Mouse (Mus musculus) spleen, postnatal 36 days (tissue): ENCODE data around the gene Ermap.

Experiments used
- DNase-seq, 2 experiments: peaks; one replicate each; pipeline ENCODE4 v3.0.0; 2022; ENCODE audit warnings: low spot score in 2 of 2, mixed read lengths in 1 of 2

Ermap gene

DNA sequence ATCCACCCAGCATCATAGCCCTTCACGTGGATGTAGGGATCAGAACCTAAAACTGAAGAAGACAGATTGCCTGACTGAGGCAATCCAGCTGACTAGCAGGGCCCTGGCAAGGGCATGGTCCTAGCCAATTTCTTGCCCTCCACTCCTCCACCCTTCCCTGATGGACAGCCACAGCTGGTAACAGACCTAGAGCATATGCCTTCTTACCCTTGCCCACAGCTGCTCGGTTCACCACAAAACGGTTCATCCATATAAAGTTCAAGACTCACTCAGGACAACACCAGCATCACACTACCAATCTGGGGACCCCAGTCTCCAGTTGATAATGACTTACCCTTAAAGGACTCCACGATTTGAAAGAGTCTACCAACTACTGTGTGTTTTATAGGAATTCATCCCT lies 4.0 kb downstream of the Ermap start:
- no peak for DNase-seq

DNA sequence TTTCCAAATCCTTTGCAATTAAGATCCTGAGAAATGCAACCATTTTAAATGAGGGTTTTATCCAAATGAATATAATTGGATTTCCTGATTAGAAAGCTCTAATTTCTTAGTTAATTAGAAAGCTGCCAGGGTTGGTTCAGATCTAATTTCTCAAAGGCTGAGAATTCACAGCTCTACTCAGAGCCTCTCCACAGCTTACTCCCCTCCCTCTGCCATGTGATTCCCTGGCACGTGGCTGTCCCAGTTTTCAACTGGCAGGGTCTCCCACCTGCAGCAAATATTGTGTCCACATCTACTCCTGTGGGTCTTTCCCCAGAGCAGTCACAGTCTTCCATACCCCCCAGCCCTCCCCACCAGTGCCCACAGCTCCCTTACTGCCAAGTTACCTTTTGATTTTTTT lies 6.3 kb downstream of the Ermap start:
- no peak for DNase-seq

DNA sequence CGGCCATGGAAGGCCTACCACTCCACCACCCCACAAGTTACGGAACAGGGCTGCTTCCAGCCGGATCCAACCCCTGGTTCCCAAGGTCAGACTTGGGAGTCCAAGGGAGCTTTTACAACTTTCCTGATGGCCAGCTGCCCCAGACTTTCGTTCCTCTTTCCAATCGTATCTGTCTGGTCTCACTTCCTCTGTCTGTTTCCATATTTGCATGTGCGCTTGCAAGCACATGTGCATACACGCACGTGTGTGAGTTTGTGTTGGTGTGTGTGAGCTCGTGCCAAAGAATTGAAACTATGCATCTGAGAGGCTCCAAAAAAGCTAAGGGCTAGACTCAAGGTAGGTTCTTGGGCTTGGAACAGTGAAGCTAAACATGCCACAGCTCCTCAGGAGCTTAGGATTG lies 8.4 kb downstream of the Ermap start:
- peak; percentile 71 to 77 for DNase-seq

GRCm38 (mm10) chr4:119180133-119180707 lies 9.6 kb downstream of the Ermap start:
- no peak for DNase-seq

DNA sequence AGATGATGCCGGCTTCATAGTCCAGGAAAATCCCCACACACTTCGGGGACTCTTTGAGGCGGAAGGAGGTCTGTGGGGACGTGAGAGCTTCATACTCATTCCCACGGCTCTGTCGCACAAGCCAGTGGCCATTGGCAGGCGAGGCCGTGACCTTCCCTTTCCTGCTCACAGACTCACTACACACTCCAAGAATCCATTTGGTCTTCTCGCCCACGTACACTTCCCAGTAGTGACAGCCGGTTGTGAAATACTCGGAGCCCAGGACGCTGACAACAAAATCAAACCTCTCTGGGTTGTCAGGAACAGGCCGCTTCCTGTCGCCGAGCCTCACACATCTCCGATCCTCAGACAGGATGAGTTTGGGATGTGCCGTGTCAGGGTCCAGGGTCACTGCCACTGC lies 11.5 kb downstream of the Ermap start:
- no peak for DNase-seq

DNA sequence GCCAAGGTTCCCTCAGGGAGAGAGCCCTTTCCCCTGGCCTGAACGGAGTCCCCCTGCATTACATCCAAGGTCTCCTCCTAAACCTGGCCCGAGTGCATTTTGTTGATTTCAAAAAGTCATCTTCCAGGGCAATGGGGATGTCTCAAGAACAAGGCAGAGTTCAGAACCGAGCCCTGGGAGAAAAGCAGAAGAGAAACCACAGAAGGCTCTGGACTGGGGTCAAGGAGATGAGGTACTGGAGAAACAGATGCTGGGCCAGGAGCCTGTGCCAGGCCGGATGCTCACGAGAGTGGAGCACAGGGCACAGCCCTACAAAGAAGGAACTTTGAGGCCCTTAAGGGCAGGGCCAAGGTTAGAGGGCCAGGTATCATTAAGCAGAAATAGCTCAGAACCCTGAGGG lies 12.1 kb downstream of the Ermap start:
- DNase-seq, result no peak

GRCm38 (mm10) chr4:119173851-119174453 lies 15.9 kb downstream of the Ermap start, which contains the start of gene Zfp691:
Zfp691 (minus strand) TSS chr4:119174195.
- peak; percentile 95 to 96 for DNase-seq

GRCm38 (mm10) chr4:119172919-119173650 lies 16.7 kb downstream of the Ermap start:
- no peak for DNase-seq

GRCm38 (mm10) chr4:119167663-119168062 lies 22.1 kb downstream of the Ermap start:
- DNase-seq, result peak; percentile 73 to 84

GRCm38 (mm10) chr4:119167068-119167467 lies 22.7 kb downstream of the Ermap start:
- no peak for DNase-seq

- no peak for DNase-seq
These were observed 23.9 kb downstream of the Ermap start for GRCm38 (mm10) chr4:119165916-119166315.

GRCm38 (mm10) chr4:119162990-119163389 lies 26.8 kb downstream of the Ermap start:
- no peak for DNase-seq

GRCm38 (mm10) chr4:119161358-119161757 lies 28.5 kb downstream of the Ermap start:
- no peak for DNase-seq

DNA sequence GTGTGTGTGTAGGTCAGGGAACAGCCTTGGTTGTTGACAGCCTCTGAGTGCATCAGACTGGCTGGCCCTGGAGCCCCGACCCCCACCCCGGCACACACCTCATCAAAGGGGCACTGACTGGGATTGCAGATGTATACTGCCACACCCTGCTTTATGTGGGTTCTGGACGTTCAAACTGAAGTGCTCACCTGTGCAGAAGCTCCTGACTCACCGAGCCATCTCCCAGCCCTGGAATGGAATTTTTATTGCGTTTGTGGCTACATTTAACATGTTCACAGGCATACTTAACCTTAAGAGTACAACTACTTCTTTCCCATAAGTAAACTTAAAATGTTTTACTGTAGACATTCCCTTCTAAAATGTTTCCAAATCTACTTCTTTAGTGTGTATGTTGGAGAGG lies 31.9 kb downstream of the Ermap start:
- DNase-seq, result no peak

- DNase-seq, result peak; percentile 25 to 53
These were observed 32.6 kb downstream of the Ermap start for GRCm38 (mm10) chr4:119157186-119157585.

GRCm38 (mm10) chr4:119148741-119149140 lies 41.1 kb downstream of the Ermap start:
- no peak for DNase-seq

- DNase-seq, result no peak
These were observed 42.5 kb downstream of the Ermap start for GRCm38 (mm10) chr4:119147347-119147746.

- DNase-seq, result no peak
These were observed 43.0 kb downstream of the Ermap start for GRCm38 (mm10) chr4:119146816-119147215.

GRCm38 (mm10) chr4:119142230-119142871 lies 47.5 kb downstream of the Ermap start:
- DNase-seq, result peak; percentile 30 to 35

DNA sequence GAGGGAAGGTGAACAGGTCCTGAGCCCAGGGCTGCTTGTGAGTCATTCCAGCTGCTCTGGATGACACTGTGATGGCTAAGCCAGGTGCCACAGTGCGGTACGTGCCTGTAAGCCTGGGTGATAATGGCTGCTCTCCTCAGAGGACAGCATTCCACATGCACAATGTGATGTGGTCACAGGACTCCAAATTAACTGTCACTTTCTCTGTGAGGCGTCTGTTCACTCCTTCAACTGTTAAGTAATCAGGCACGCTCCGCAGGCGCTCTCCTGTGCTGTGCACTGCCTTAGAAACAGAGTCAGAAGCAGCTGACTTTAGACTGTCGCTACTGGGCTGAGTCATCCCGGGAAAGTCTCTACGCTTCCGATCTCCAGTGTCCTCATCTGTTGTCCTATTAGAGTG lies 48.6 kb downstream of the Ermap start:
- DNase-seq, result no peak

- peak; percentile 26 to 46 for DNase-seq
These were observed 49.7 kb downstream of the Ermap start for GRCm38 (mm10) chr4:119140126-119140525.

DNA sequence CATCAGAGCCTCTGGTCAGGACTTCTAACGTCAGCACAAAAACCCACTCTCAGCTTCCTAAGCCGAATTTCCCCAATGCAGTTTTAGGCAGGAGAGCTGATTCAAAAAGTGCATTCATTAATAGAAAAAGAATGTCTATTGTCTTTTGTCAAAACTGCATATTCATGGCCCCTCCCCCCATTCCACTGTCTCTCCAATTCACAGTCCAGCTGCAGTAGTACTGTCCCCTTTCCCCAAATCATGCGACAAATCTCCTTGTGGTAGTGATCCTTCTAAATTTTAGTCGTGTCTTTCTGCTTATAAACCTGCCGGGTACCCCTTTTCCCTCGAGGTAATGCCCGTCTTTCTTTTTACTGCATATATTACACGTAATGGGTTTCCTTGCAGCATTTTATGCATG lies 51.0 kb downstream of the Ermap start:
- DNase-seq, result no peak

- DNase-seq, result no peak
These were observed 51.6 kb downstream of the Ermap start for GRCm38 (mm10) chr4:119138171-119138570.
